Mouse (Mus musculus) heart, embryonic 16.5 days (tissue): ENCODE results near the gene Gm28038. TPM values are rescaled to one million over a fixed set of nuclear protein-coding genes. Genes with fewer than 3 reads are reported as not detected.

Experiments used
- ATAC-seq: fragments of 200-750 bp; cut with Nextera tagmentation; replicated peaks from 2 replicates; pipeline ENCODE4 v1.8.0; 2017; ENCODE audit warnings: moderate number of reproducible peaks; ENCODE audit not compliant: insufficient read depth, low FRiP score; ENCODE audit errors: extremely low read depth
- H3K27ac ChIP-seq: fragments of 300-500 bp; sonication (generic); 2 replicates; pipeline ENCODE4 v1.5.1; 2014; ENCODE audit warnings: mild to moderate bottlenecking, low read length, control low read depth, moderate library complexity
- H3K27me3 ChIP-seq: fragments of 300-500 bp; sonication (generic); 2 replicates; pipeline ENCODE4 v1.6.1; 2014; ENCODE audit warnings: low read length, mixed read lengths; ENCODE audit not compliant: control insufficient read depth, insufficient read depth
- H3K36me3 ChIP-seq: fragments of 300-500 bp; sonication (generic); 2 replicates; pipeline ENCODE4 v1.6.1; 2014; ENCODE audit not compliant: control insufficient read depth, insufficient read depth
- H3K4me1 ChIP-seq: fragments of 300-500 bp; sonication (generic); 2 replicates; pipeline ENCODE4 v1.6.1; 2014; ENCODE audit warnings: low read length, mixed read lengths; ENCODE audit not compliant: control insufficient read depth, insufficient read depth
- H3K4me2 ChIP-seq: fragments of 300-500 bp; sonication (generic); 2 replicates; pipeline ENCODE4 v1.6.1; 2014; ENCODE audit warnings: low read depth, mild to moderate bottlenecking, control low read depth, low read length
- H3K4me3 ChIP-seq: fragments of 300-500 bp; sonication (generic); 2 replicates; pipeline ENCODE4 v1.5.1; 2014; ENCODE audit warnings: mild to moderate bottlenecking, control low read depth, low read length
- H3K9ac ChIP-seq: fragments of 300-500 bp; sonication (generic); 2 replicates; pipeline ENCODE4 v1.6.1; 2014; ENCODE audit warnings: low read length, control low read depth
- H3K9me3 ChIP-seq: fragments of 300-500 bp; sonication (generic); replicated peaks from 2 replicates; pipeline ENCODE4 v1.6.1; 2016; ENCODE audit warnings: low read length; ENCODE audit not compliant: control insufficient read depth
- WGBS: fragments of 180-500 bp; shearing (Covaris S2); extraction: QIAGEN DNeasy Blood & Tissue Kit; methylation state at CpG from one replicate; pipeline ENCODE4 v1.1.7; 2014; 5-methylcytosine and 5-hydroxymethylcytosine counted together
- polyA plus RNA-seq: library from polyadenylated mRNA; unstranded; fragments of >200 nt; fragmentation: Nextera tagmentation; extraction: Ambion mirVana; gene quantifications from 2 replicates; pipeline ENCODE4 v1.2.1, GENCODE M21; 2015

Gm28038 gene
- polyA plus RNA-seq, 1 experiment from 2014 or later: not detected

DNA sequence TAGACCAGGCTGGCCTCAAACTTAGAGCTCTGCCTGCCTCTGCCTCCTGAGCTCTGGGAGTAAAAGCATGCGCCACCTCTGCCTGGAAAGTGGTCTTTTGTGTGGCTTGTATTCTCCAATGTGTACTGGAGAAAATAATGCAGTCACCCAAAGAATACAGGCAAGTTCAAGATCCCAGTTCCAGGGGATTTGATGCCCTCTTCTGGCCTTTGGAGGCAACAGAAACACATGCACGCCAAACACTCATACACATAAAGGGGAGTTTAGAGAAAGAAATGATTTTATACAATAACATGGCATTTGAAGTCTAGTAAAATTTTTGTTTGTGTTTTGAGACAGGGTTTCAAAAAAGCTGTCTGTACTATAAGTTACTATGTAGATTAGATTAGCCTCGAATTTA, 18.7 kb downstream of the Gm28038 start:
- no peak overlapping the region for H3K4me2 ChIP-seq
- no peak for ATAC-seq
- H3K9ac ChIP-seq: no peak overlapping the region
- H3K27me3 ChIP-seq: no peaks in the 10 kb centered on the region
- H3K4me1 ChIP-seq: peaks cover 2% of the 10 kb centered on the region; the same call in 1 of the 2 replicates
- no peaks in the 10 kb centered on the region for H3K9me3 ChIP-seq
- no peak overlapping the region for H3K4me3 ChIP-seq
- H3K36me3 ChIP-seq: peaks cover 45% of the 10 kb centered on the region
- no peak overlapping the region for H3K27ac ChIP-seq
- WGBS: 78% methylated on average over 3 of the region's 3 CpGs

DNA sequence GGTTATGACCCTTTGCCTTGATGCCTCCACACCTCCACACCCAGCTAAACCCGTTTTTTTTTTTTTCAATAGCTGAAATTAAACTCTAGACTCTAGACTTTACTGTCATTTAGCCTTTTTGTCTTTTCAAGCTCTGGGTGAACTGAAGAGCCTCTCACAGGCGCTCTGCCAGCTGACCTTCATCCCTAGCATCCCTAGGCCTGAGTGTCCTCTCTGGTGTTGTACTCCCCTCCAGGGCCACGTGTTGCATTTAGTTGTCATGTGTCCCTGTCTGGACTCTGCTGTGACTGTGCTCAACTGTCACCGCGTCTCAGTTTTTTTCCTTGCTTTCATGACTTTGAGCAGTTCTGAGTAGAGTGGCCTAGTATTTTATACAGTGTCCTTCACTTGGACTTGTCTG, 19.1 kb downstream of the Gm28038 start:
- Histone ChIP-seq H3K4me3 (no peak overlapping the region), H3K9me3 (no peaks in the 10 kb centered on the region), H3K27ac (no peak overlapping the region), H3K4me2 (no peak overlapping the region), H3K4me1 (no peaks in the 10 kb centered on the region), H3K9ac (no peak overlapping the region), H3K27me3 (no peaks in the 10 kb centered on the region), H3K36me3 (peaks cover 50% of the 10 kb centered on the region)
- WGBS: 86% methylated on average over 5 of the region's 5 CpGs
- ATAC-seq: no peak

DNA sequence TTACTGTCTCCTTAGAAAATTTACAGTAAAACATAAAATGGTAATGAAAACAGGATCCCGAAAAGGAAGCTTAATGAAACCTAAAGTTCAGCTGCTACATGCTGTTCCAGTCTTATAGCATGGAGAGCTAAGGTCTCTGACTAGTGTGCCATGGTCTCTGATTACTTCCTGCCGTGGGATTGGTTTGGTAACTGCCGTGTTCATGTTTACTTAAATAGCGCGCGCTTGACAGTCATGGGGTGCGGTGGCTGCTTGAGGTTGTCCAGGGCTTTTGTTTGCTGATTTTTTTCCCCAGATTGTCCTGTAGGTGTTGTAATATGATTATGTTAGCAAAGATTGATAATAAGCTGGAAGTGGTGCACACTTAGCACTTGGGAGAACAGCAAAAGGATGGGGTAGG, 25.2 kb downstream of the Gm28038 start:
- 89% methylated on average over 7 of the region's 7 CpGs for WGBS
- Histone ChIP-seq H3K36me3 (peaks cover 72% of the 10 kb centered on the region), H3K9ac (no peak overlapping the region), H3K4me2 (no peak overlapping the region), H3K9me3 (no peaks in the 10 kb centered on the region), H3K4me3 (no peak overlapping the region), H3K27ac (no peak overlapping the region), H3K27me3 (no peaks in the 10 kb centered on the region), H3K4me1 (no peaks in the 10 kb centered on the region)
- ATAC-seq: no peak

DNA sequence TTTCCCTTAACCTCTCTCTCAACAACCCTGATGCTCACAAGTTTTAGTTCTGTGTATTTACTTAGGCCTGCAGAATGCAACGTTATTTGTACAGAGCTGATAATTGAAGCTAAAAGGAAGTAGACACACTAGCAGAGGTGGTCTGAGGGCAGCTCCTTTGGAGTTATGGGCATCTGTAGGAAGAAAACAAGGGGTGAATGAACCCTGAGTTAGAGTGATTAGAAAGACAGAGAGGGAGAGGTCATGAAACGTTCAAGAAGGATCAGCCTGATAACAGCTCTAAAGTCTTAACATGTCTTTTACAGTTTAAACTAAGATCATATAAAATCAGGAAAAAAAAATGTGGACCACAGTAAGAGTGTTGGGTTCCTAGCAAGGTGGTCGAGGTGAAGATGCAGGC, 28.5 kb downstream of the Gm28038 start:
- H3K4me1 ChIP-seq: no peaks in the 10 kb centered on the region
- no peak overlapping the region for H3K4me2 ChIP-seq
- no peaks in the 10 kb centered on the region for H3K9me3 ChIP-seq
- H3K36me3 ChIP-seq: peaks cover 67% of the 10 kb centered on the region
- no peaks in the 10 kb centered on the region for H3K27me3 ChIP-seq
- WGBS: 78% methylated on average over 3 of the region's 3 CpGs
- ATAC-seq: no peak
- no peak overlapping the region for H3K27ac ChIP-seq
- no peak overlapping the region for H3K4me3 ChIP-seq
- H3K9ac ChIP-seq: no peak overlapping the region

DNA sequence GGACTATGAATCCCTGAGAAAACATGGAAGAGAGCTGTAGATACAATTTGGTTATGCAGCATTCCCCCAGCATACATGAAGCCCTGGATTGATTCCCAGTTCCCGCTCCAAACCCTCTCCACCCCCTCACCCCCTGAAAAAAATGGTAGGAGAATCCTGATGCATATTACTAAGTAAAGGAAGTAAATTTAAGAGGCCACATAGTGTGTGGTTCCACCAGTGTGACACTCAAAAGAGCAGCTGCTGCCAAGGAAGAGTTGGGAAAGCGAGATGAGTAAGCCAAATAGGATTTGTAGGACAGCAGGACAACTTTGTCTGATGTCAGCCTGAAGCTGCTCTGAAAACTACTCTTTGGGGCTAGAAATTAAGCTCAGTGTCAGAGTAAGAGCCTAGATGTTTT, 30.6 kb downstream of the Gm28038 start:
- no peak overlapping the region for H3K27ac ChIP-seq
- no peak overlapping the region for H3K4me2 ChIP-seq
- no peaks in the 10 kb centered on the region for H3K27me3 ChIP-seq
- H3K4me1 ChIP-seq: no peaks in the 10 kb centered on the region
- 93% methylated on average over 2 of the region's 2 CpGs for WGBS
- ATAC-seq: no peak
- H3K36me3 ChIP-seq: peaks cover 71% of the 10 kb centered on the region
- H3K9me3 ChIP-seq: no peaks in the 10 kb centered on the region
- H3K4me3 ChIP-seq: no peak overlapping the region
- H3K9ac ChIP-seq: no peak overlapping the region

DNA sequence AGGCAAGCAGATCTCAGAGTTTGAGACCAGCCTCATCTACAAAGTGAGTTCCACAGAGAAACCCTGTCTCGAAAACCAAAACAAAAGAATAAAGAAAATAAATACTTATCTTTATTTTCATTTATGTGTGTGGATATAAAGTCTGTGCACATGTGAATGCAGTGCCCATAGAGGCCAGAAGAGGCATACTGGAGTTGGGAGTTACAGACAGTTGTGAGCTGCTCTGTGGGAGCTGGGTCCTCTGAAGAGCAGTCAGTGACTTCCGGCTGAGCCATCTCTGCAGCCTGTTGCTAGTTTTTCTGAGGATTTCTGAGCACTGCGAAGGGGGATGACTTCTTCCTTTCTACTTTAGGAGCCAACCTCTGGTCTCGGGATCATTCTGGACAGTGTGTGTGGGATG, 35.3 kb downstream of the Gm28038 start:
- no peak overlapping the region for H3K4me3 ChIP-seq
- no peaks in the 10 kb centered on the region for H3K27me3 ChIP-seq
- WGBS: 98% methylated on average over 4 of the region's 4 CpGs
- no peaks in the 10 kb centered on the region for H3K4me1 ChIP-seq
- H3K9me3 ChIP-seq: no peaks in the 10 kb centered on the region
- peaks cover 50% of the 10 kb centered on the region for H3K36me3 ChIP-seq
- ATAC-seq: no peak
- H3K27ac ChIP-seq: no peak overlapping the region
- H3K9ac ChIP-seq: no peak overlapping the region
- no peak overlapping the region for H3K4me2 ChIP-seq

DNA sequence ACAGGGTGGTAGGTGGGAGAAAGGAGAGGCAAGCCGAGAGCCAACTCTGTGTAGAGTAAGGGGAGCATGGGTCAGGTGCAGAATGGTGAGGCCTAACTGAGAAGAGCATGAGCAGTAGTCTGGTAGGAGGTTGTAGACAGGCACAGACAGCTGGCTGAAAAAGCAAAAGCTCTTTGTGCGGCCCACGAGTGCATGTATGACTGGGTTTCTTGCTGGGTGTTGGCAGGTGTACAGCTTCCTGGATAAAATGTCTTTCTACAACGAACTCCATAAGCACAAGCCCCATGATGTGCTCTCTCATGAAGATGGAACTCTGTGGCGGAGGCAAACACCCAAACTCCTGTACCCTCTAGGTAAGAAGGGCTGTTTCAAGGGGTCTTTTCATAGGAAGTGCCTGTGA, 36.1 kb downstream of the Gm28038 start:
- no peak for ATAC-seq
- Histone ChIP-seq H3K27ac (no peak overlapping the region), H3K9me3 (no peaks in the 10 kb centered on the region), H3K9ac (no peak overlapping the region), H3K4me1 (no peaks in the 10 kb centered on the region), H3K4me2 (no peak overlapping the region), H3K36me3 (peaks cover 56% of the 10 kb centered on the region), H3K4me3 (no peak overlapping the region), H3K27me3 (no peaks in the 10 kb centered on the region)
- 92% methylated on average over 5 of the region's 5 CpGs for WGBS

DNA sequence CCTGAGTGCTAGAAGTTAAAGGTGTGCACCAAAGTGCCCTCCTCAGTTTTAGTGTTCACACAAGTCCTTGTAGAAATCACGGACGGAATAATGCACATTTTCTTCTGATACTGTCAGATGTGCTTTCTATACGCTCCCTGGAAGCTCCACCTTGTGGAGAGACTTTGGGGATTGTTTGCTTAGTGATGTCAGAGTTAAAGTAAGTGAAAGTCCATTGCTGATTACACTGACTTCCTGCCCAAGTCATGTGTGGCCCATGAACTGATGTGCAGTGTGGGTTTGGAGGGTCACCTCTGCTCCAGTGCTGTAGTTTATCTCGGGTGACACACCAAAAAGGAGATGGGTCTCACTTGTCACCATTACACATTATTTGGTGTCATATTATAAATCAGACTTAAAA, 38.4 kb downstream of the Gm28038 start:
- Histone ChIP-seq H3K9me3 (no peaks in the 10 kb centered on the region), H3K4me1 (no peaks in the 10 kb centered on the region), H3K27ac (no peak overlapping the region), H3K4me3 (no peak overlapping the region), H3K9ac (no peak overlapping the region), H3K4me2 (no peak overlapping the region), H3K27me3 (no peaks in the 10 kb centered on the region), H3K36me3 (peaks cover 64% of the 10 kb centered on the region)
- WGBS: 81% methylated on average over 4 of the region's 4 CpGs
- ATAC-seq: no peak

DNA sequence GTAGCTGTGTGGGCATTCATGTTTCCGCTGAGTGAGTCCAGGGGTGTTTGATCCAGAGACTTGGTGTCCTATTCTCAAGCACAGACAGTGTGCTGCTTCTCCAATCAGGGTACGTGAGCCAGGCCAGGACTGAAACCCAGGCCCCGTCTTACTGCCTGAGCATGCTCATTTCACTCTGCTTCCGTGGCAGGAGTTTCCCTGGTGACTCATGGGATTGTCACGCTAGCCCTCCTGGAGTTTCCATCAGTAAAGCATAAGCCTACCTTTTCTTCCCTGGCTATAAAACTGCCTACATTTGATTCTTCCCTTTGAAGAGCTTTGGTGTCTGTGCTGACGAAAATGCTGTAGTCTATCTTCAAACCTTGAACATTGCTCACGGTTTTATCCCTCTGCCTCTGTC, 42.3 kb downstream of the Gm28038 start:
- no peaks in the 10 kb centered on the region for H3K27me3 ChIP-seq
- H3K9ac ChIP-seq: no peak overlapping the region
- H3K36me3 ChIP-seq: peaks cover 69% of the 10 kb centered on the region
- ATAC-seq: no peak
- no peaks in the 10 kb centered on the region for H3K4me1 ChIP-seq
- no peak overlapping the region for H3K4me3 ChIP-seq
- H3K9me3 ChIP-seq: no peaks in the 10 kb centered on the region
- no peak overlapping the region for H3K4me2 ChIP-seq
- WGBS: 86% methylated on average over 7 of the region's 7 CpGs
- no peak overlapping the region for H3K27ac ChIP-seq

DNA sequence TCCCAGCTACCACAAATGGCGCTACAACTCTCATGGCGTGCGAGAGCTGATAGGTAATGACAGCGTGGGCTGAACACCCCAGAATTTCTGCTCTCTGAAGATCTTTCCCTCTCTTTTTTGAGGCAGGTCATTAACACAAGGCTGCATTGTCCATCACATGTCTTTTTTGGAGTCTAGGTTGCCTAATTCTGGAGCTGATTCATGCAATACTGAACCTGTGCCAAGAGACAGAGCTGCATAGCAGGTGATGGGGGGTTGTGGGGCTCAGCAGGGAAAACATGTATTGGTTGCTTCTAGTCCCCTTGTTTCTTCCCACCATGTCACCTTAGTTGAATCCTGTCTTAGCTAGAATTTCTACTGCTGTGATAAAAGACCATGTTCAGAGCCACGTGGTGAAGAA, 44.5 kb downstream of the Gm28038 start:
- no peaks in the 10 kb centered on the region for H3K27me3 ChIP-seq
- H3K27ac ChIP-seq: no peak overlapping the region
- no peaks in the 10 kb centered on the region for H3K9me3 ChIP-seq
- no peak overlapping the region for H3K4me2 ChIP-seq
- H3K4me3 ChIP-seq: no peak overlapping the region
- no peak overlapping the region for H3K9ac ChIP-seq
- 90% methylated on average over 5 of the region's 5 CpGs for WGBS
- peaks cover 77% of the 10 kb centered on the region for H3K36me3 ChIP-seq
- ATAC-seq: no peak
- H3K4me1 ChIP-seq: no peaks in the 10 kb centered on the region
